21 mouse cellular contexts compared by ENCODE assay signal in genomic region chr13:44040640-44041039, GRCm38 (mm10).
"Had no signal": no experiment of that assay in that cellular context is flagged by ENCODE, and none has a peak within 500 bp of the region (broad histone marks: within the 10 kb centered on the region; RNA-seq: fewer than 3 reads in every experiment).

No protein-coding gene starts in this region.

- H3K9me3 ChIP-seq: heart, embryonic 13.5 days; heart, embryonic 15.5 days; hindbrain, embryonic 13.5 days; hindbrain, embryonic 15.5 days; limb, embryonic 13.5 days; limb, embryonic 15.5 days; liver, embryonic 12.5 days had no signal

- DNase-seq: gastrocnemius, postnatal 14 days; gastrocnemius, postnatal 36 days; heart, adult 18-20 months; heart, postnatal 14 days; kidney, adult 11 months; kidney, adult 8-10 months; kidney, postnatal 25 days; layer of hippocampus, adult 9-11 months; layer of hippocampus, postnatal 36 days; left cerebral cortex, postnatal 4 days had no signal

- H3K9ac ChIP-seq: heart, embryonic 13.5 days; heart, embryonic 15.5 days; hindbrain, embryonic 13.5 days; hindbrain, embryonic 15.5 days; limb, embryonic 13.5 days; limb, embryonic 15.5 days; liver, embryonic 12.5 days; liver, embryonic 14.5 days had no signal

- H3K4me3 ChIP-seq: heart, embryonic 13.5 days; heart, embryonic 15.5 days; hindbrain, embryonic 13.5 days; hindbrain, embryonic 15.5 days; limb, embryonic 13.5 days; limb, embryonic 15.5 days; liver, embryonic 12.5 days had no signal

- H3K27me3 ChIP-seq: heart, embryonic 13.5 days; heart, embryonic 15.5 days; limb, embryonic 13.5 days; limb, embryonic 15.5 days; liver, embryonic 12.5 days had no signal

- H3K36me3 ChIP-seq: heart, embryonic 13.5 days; heart, embryonic 15.5 days; hindbrain, embryonic 13.5 days; hindbrain, embryonic 15.5 days; limb, embryonic 13.5 days; limb, embryonic 15.5 days; liver, embryonic 12.5 days had no signal

- ATAC-seq: hindbrain, postnatal 0 days; intestine, embryonic 16.5 days; liver, embryonic 12.5 days had no signal

- H3K4me1 ChIP-seq: liver, embryonic 12.5 days had no signal

- H3K27ac ChIP-seq: heart, embryonic 13.5 days; heart, embryonic 15.5 days; hindbrain, embryonic 13.5 days; hindbrain, embryonic 15.5 days; hindbrain, postnatal 0 days; limb, embryonic 13.5 days; limb, embryonic 15.5 days; liver, embryonic 12.5 days; liver, embryonic 14.5 days had no signal

- H3K4me2 ChIP-seq: heart, embryonic 11.5 days; heart, embryonic 13.5 days; heart, embryonic 15.5 days; hindbrain, embryonic 13.5 days; hindbrain, embryonic 15.5 days; limb, embryonic 13.5 days; limb, embryonic 15.5 days; liver, embryonic 12.5 days had no signal
